Mouse (Mus musculus) midbrain, embryonic 16.5 days (tissue): Measurements from ENCODE around the gene Dnajc10. TPM values are rescaled to one million over a fixed set of nuclear protein-coding genes. Genes with fewer than 3 reads are reported as not detected.
A peak's percentile ranks its signal among the peaks of the same experiment; 100 is the strongest.

Experiments used
- ATAC-seq: fragments of 200-750 bp; cut with Nextera tagmentation; 2 replicates; pipeline ENCODE4 v1.8.0; 2017; ENCODE audit warnings: moderate TSS enrichment
- H3K27ac ChIP-seq: fragments of 300-500 bp; sonication (generic); 2 replicates; pipeline ENCODE4 v1.5.1; 2014; ENCODE audit warnings: mild to moderate bottlenecking, low read length, mixed read lengths
- H3K27me3 ChIP-seq: fragments of 300-500 bp; sonication (generic); 2 replicates; pipeline ENCODE4 v1.6.1; 2014; ENCODE audit warnings: low read depth, low read length, mixed read lengths; ENCODE audit not compliant: control insufficient read depth, insufficient read depth
- H3K36me3 ChIP-seq: fragments of 300-500 bp; sonication (generic); 2 replicates; pipeline ENCODE4 v1.6.1; 2014; ENCODE audit warnings: mild to moderate bottlenecking, low read length, moderate library complexity, mixed read lengths; ENCODE audit not compliant: control insufficient read depth, insufficient read depth
- H3K4me1 ChIP-seq: fragments of 300-500 bp; sonication (generic); 2 replicates; pipeline ENCODE4 v1.6.1; 2014; ENCODE audit warnings: mild to moderate bottlenecking, low read length, mixed read lengths; ENCODE audit not compliant: control insufficient read depth, insufficient read depth
- H3K4me2 ChIP-seq: fragments of 300-500 bp; sonication (generic); 2 replicates; pipeline ENCODE4 v1.6.1; 2014; ENCODE audit warnings: mild to moderate bottlenecking, low read length, mixed read lengths
- H3K4me3 ChIP-seq: fragments of 300-500 bp; sonication (generic); 2 replicates; pipeline ENCODE4 v1.5.1; 2014; ENCODE audit warnings: low read depth, mild to moderate bottlenecking, low read length, moderate library complexity, mixed read lengths
- H3K9ac ChIP-seq: fragments of 300-500 bp; sonication (generic); 2 replicates; pipeline ENCODE4 v1.6.1; 2014; ENCODE audit warnings: low read depth, low read length, mixed read lengths
- H3K9me3 ChIP-seq: fragments of 300-500 bp; sonication (generic); replicated peaks from 2 replicates; pipeline ENCODE4 v1.6.1; 2014; ENCODE audit warnings: mild to moderate bottlenecking, low read length, mixed read lengths; ENCODE audit not compliant: control insufficient read depth, poor library complexity, severe bottlenecking
- WGBS: fragments of 180-500 bp; shearing (Covaris S2); extraction: QIAGEN DNeasy Blood & Tissue Kit; methylation state at CpG from one replicate; pipeline ENCODE4 v1.1.7; 2014; 5-methylcytosine and 5-hydroxymethylcytosine counted together
- polyA plus RNA-seq: library from polyadenylated mRNA; unstranded; fragments of >200 nt; fragmentation: Nextera tagmentation; extraction: Ambion mirVana; gene quantifications from 2 replicates; pipeline ENCODE4 v1.2.1, GENCODE M21; 2015

The Dnajc10 gene
- polyA plus RNA-seq, 1 experiment from 2014 or later: 64.7 TPM

- H3K4me3 ChIP-seq: peak overlapping the region; percentile 87
- WGBS: 47% methylated on average over 7 of the region's 7 CpGs
- H3K27ac ChIP-seq: peak overlapping the region; percentile 95
- peaks cover 4% of the 10 kb centered on the region for H3K36me3 ChIP-seq
- no peaks in the 10 kb centered on the region for H3K27me3 ChIP-seq
- H3K4me2 ChIP-seq: peak overlapping the region; percentile 58
- peak overlapping the region; percentile 96 for H3K9ac ChIP-seq
- peak; percentile 29; the same call in 1 of the 2 replicates for ATAC-seq
- peaks cover 9% of the 10 kb centered on the region for H3K4me1 ChIP-seq
- H3K9me3 ChIP-seq: no peaks in the 10 kb centered on the region
These were observed 418 bp upstream of the Dnajc10 start for GRCm38 (mm10) chr2:80314854-80315241.

GRCm38 (mm10) chr2:80322878-80323277 lies 7.6 kb downstream of the Dnajc10 start:
- Histone ChIP-seq H3K9me3 (no peaks in the 10 kb centered on the region), H3K27me3 (no peaks in the 10 kb centered on the region), H3K36me3 (peaks cover 24% of the 10 kb centered on the region), H3K4me1 (no peaks in the 10 kb centered on the region), H3K4me2 (no peak overlapping the region), H3K9ac (no peak overlapping the region), H3K27ac (no peak overlapping the region), H3K4me3 (no peak overlapping the region)
- ATAC-seq: no peak
- WGBS: 95% methylated on average over 4 of the region's 4 CpGs

- Histone ChIP-seq H3K27me3 (no peaks in the 10 kb centered on the region), H3K4me3 (no peak overlapping the region), H3K9ac (no peak overlapping the region), H3K27ac (no peak overlapping the region), H3K4me1 (no peaks in the 10 kb centered on the region), H3K36me3 (peaks cover 28% of the 10 kb centered on the region), H3K9me3 (no peaks in the 10 kb centered on the region), H3K4me2 (no peak overlapping the region)
- ATAC-seq: no peak
- WGBS: 96% methylated on average over 2 of the region's 2 CpGs
These were observed 10.5 kb downstream of the Dnajc10 start for GRCm38 (mm10) chr2:80325779-80326178.

GRCm38 (mm10) chr2:80327272-80327671 lies 12.0 kb downstream of the Dnajc10 start:
- Histone ChIP-seq H3K36me3 (peaks cover 21% of the 10 kb centered on the region), H3K27me3 (no peaks in the 10 kb centered on the region), H3K9ac (no peak overlapping the region), H3K4me3 (no peak overlapping the region), H3K9me3 (no peaks in the 10 kb centered on the region), H3K4me2 (no peak overlapping the region), H3K27ac (no peak overlapping the region), H3K4me1 (no peaks in the 10 kb centered on the region)
- no peak for ATAC-seq
- WGBS: 96% methylated on average over 6 of the region's 6 CpGs

GRCm38 (mm10) chr2:80328961-80329653 lies 13.8 kb downstream of the Dnajc10 start:
- H3K36me3 ChIP-seq: peaks cover 21% of the 10 kb centered on the region
- WGBS: 90% methylated on average over 7 of the region's 7 CpGs
- H3K4me3 ChIP-seq: no peak overlapping the region

DNA sequence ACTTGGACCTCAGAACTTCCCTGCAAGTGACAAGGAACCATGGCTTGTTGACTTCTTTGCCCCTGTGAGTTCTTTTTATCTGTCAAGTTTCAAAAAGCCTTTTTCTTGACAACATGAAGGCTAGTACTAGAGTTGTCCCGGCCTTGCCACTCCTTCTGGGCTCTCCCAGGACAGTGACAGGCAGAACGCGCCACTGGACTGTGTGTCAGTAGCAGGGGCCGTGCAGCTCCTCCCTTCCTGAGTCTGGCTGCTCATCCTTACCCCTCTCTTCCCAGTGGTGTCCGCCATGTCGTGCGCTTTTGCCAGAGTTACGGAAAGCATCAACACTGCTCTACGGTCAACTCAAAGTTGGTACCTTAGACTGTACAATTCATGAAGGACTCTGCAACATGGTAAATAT lies 25.3 kb downstream of the Dnajc10 start:
- WGBS: 97% methylated on average over 9 of the region's 9 CpGs
- Histone ChIP-seq H3K36me3 (peaks cover 25% of the 10 kb centered on the region), H3K4me1 (no peaks in the 10 kb centered on the region), H3K4me3 (no peak overlapping the region), H3K9me3 (no peaks in the 10 kb centered on the region), H3K27ac (no peak overlapping the region), H3K27me3 (no peaks in the 10 kb centered on the region), H3K4me2 (no peak overlapping the region), H3K9ac (no peak overlapping the region)
- no peak for ATAC-seq

More at GRCm38 (mm10) chr2:80328961-80329653, 13.8 kb downstream of the Dnajc10 start:
- Histone ChIP-seq H3K27me3 (no peaks in the 10 kb centered on the region), H3K9me3 (no peaks in the 10 kb centered on the region), H3K4me2 (no peak overlapping the region), H3K4me1 (no peaks in the 10 kb centered on the region), H3K9ac (no peak overlapping the region), H3K27ac (no peak overlapping the region)
- no peak for ATAC-seq

DNA sequence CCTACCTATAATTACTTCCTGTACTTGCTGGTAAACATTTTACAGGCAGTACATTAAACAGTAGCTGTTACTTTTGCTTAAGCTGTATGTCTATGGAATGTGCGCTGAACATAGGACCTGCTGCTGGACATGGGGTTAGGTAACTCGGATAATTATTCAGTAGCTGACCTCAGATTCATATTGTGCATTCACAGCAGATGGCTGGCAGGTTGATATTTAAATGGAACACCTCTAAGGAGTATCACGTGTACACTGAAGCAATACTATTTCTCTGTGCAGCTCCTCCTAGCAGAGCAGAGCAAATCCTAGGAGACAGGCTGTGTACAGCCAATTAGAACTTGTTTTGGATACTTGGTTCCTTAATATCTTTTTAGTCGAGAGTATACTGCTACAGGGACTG lies 39.3 kb downstream of the Dnajc10 start:
- Histone ChIP-seq H3K9ac (no peak overlapping the region), H3K27me3 (no peaks in the 10 kb centered on the region), H3K36me3 (peaks cover 20% of the 10 kb centered on the region), H3K9me3 (no peaks in the 10 kb centered on the region), H3K4me3 (no peak overlapping the region), H3K27ac (no peak overlapping the region), H3K4me1 (no peaks in the 10 kb centered on the region), H3K4me2 (no peak overlapping the region)
- WGBS: 88% methylated on average over 4 of the region's 4 CpGs
- no peak for ATAC-seq

DNA sequence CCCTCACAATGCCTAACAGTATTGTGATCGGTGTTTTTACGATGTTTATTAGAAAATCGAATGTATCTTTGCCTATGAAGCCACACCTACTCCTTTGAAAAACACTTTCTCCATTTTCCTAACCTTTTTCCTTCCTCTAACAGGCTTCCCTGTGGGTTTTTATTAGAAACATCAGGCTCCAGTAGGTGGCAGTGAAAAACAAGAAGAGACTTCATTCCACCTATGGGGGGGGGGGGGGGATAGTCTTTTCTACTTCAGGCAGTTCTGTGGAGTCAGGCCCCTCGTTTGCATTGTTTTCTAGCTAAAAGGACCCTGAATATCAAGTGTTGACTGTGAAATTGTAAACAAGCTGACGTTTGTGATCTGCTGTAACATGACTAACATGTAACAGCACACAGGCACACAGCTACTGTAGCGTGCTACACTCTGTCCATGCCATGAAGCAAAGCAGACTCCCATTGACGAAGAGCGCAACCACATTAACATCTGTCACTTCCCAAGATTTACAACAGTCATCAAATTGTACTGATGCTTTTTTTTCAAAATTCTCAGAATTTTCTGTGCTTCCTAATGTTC lies 41.5 kb downstream of the Dnajc10 start:
- peak; percentile 71; the same call in 1 of the 2 replicates for ATAC-seq

DNA sequence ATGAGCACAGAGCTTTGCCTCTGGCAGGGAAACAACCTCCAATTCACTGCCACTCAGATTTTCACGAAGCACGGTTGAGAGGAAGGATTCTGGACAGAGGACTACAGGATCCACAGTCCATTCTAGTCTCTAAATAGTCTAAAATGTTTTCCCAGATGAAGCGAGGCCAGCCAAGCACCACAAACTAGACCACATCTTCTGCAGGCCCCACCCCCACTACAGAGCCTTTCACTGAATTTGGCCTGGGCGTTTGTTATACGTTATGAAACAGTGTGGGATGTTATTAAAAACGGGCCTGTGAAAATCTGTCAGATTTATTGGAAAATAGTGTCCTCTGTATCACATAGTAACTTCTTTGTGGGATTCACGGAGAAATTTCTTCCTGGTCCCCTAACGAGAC lies 56.2 kb downstream of the Dnajc10 start:
- no peak for ATAC-seq
- Histone ChIP-seq H3K9me3 (no peaks in the 10 kb centered on the region), H3K4me1 (no peaks in the 10 kb centered on the region), H3K27ac (no peak overlapping the region), H3K36me3 (no peaks in the 10 kb centered on the region), H3K4me2 (no peak overlapping the region), H3K9ac (no peak overlapping the region), H3K27me3 (no peaks in the 10 kb centered on the region), H3K4me3 (no peak overlapping the region)
- 85% methylated on average over 8 of the region's 8 CpGs for WGBS

More for the DNA sequence above, 41.5 kb downstream of the Dnajc10 start:
- no peaks in the 10 kb centered on the region for H3K4me1 ChIP-seq
- H3K27me3 ChIP-seq: no peaks in the 10 kb centered on the region
- H3K36me3 ChIP-seq: peaks cover 13% of the 10 kb centered on the region
- H3K9me3 ChIP-seq: no peaks in the 10 kb centered on the region
- WGBS: 62% methylated on average over 8 of the region's 8 CpGs
- H3K9ac ChIP-seq: no peak overlapping the region
- no peak overlapping the region for H3K4me3 ChIP-seq
- H3K4me2 ChIP-seq: no peak overlapping the region
- H3K27ac ChIP-seq: no peak overlapping the region
